Mouse (Mus musculus): ENCODE results near the gene Exoc6b. TPM values are rescaled to one million over a fixed set of nuclear protein-coding genes. Genes with fewer than 3 reads are reported as not detected.

The Exoc6b gene
- total and polyA plus RNA-seq, 2 experiments from 2014 or later, result 37.0 to 43.7 TPM

- no peak overlapping the region for H3K4me3 ChIP-seq (ENCODE audit: low read depth, low read length)
- no peak overlapping the region for H3K9ac ChIP-seq (replicated peaks; ENCODE audit: low read length, poor library complexity, severe bottlenecking)
- ATAC-seq (ENCODE audit: low FRiP score) (no peak), DNase-seq (ENCODE audit: low spot score) (no peak)
- H3K9me3 ChIP-seq (ENCODE audit: low read length), result no peaks in the 10 kb centered on the region
- H3K4me1 ChIP-seq (ENCODE audit: insufficient read depth, low read length), result no peaks in the 10 kb centered on the region
- H3K27me3 ChIP-seq (ENCODE audit: insufficient read depth, low read length), result no peaks in the 10 kb centered on the region
- no peaks in the 10 kb centered on the region for H3K36me3 ChIP-seq (ENCODE audit: insufficient read depth, low read length)
- no peak overlapping the region for H3K4me2 ChIP-seq (ENCODE audit: low read depth, low read length, poor library complexity, severe bottlenecking)
- no peak for TF ChIP-seq CTCF (IDR thresholded peaks at IDR 0.05)
- no peak overlapping the region for H3K27ac ChIP-seq (ENCODE audit: low read depth, low read length)
- WGBS, result 91% methylated on average over 5 of the region's 5 CpGs
Observed at GRCm38 (mm10) chr6:84628831-84629230, 440.5 kb downstream of the Exoc6b start.

- H3K27me3 ChIP-seq (ENCODE audit: insufficient read depth, low read length), result no peaks in the 10 kb centered on the region
- H3K4me3 ChIP-seq (ENCODE audit: low read depth, low read length), result no peak overlapping the region
- H3K4me2 ChIP-seq (ENCODE audit: low read depth, low read length, poor library complexity, severe bottlenecking), result no peak overlapping the region
- TF ChIP-seq CTCF (IDR thresholded peaks at IDR 0.05), result no peak
- no peaks in the 10 kb centered on the region for H3K4me1 ChIP-seq (ENCODE audit: insufficient read depth, low read length)
- no peak overlapping the region for H3K27ac ChIP-seq (ENCODE audit: low read depth, low read length)
- H3K9me3 ChIP-seq (ENCODE audit: low read length), result no peaks in the 10 kb centered on the region
- ATAC-seq (ENCODE audit: low FRiP score) (no peak), DNase-seq (ENCODE audit: low spot score) (no peak)
- H3K9ac ChIP-seq (replicated peaks; ENCODE audit: low read length, poor library complexity, severe bottlenecking), result no peak overlapping the region
- no peaks in the 10 kb centered on the region for H3K36me3 ChIP-seq (ENCODE audit: insufficient read depth, low read length)
- 95% methylated on average over 2 of the region's 2 CpGs for WGBS
Observed at GRCm38 (mm10) chr6:84626398-84626797, 442.9 kb downstream of the Exoc6b start.

- Histone ChIP-seq H3K4me2 (ENCODE audit: low read depth, low read length, poor library complexity, severe bottlenecking) (no peak overlapping the region), H3K27me3 (ENCODE audit: insufficient read depth, low read length) (no peaks in the 10 kb centered on the region), H3K4me1 (ENCODE audit: insufficient read depth, low read length) (no peaks in the 10 kb centered on the region), H3K9me3 (ENCODE audit: low read length) (no peaks in the 10 kb centered on the region), H3K4me3 (ENCODE audit: low read depth, low read length) (no peak overlapping the region), H3K9ac (replicated peaks; ENCODE audit: low read length, poor library complexity, severe bottlenecking) (no peak overlapping the region), H3K27ac (ENCODE audit: low read depth, low read length) (no peak overlapping the region), H3K36me3 (ENCODE audit: insufficient read depth, low read length) (peaks cover 30% of the 10 kb centered on the region)
- 94% methylated on average over 6 of the region's 6 CpGs for WGBS
- TF ChIP-seq CTCF (IDR thresholded peaks at IDR 0.05), result no peak
- no peak for ATAC-seq (ENCODE audit: low FRiP score)
- DNase-seq (ENCODE audit: low spot score), result no peak
Observed at GRCm38 (mm10) chr6:84619166-84619565, 450.1 kb downstream of the Exoc6b start.

GRCm38 (mm10) chr6:84617051-84617450, 452.3 kb downstream of the Exoc6b start:
- WGBS, result 91% methylated on average over 1 of the region's 1 CpGs

GRCm38 (mm10) chr6:84616586-84616985, 452.7 kb downstream of the Exoc6b start:
- WGBS, result 64% methylated on average over 1 of the region's 1 CpGs
- H3K9ac ChIP-seq (replicated peaks; ENCODE audit: low read length, poor library complexity, severe bottlenecking), result no peak overlapping the region
- no peak for TF ChIP-seq CTCF (IDR thresholded peaks at IDR 0.05)
- no peak overlapping the region for H3K4me2 ChIP-seq (ENCODE audit: low read depth, low read length, poor library complexity, severe bottlenecking)
- ATAC-seq (ENCODE audit: low FRiP score) (no peak), DNase-seq (ENCODE audit: low spot score) (no peak)
- H3K9me3 ChIP-seq (ENCODE audit: low read length), result no peaks in the 10 kb centered on the region
- no peaks in the 10 kb centered on the region for H3K27me3 ChIP-seq (ENCODE audit: insufficient read depth, low read length)
- H3K4me3 ChIP-seq (ENCODE audit: low read depth, low read length), result no peak overlapping the region
- H3K4me1 ChIP-seq (ENCODE audit: insufficient read depth, low read length), result no peaks in the 10 kb centered on the region
- H3K36me3 ChIP-seq (ENCODE audit: insufficient read depth, low read length), result peaks cover 30% of the 10 kb centered on the region
- H3K27ac ChIP-seq (ENCODE audit: low read depth, low read length), result no peak overlapping the region

More at GRCm38 (mm10) chr6:84617051-84617450, 452.3 kb downstream of the Exoc6b start:
- H3K9ac ChIP-seq (replicated peaks; ENCODE audit: low read length, poor library complexity, severe bottlenecking), result no peak overlapping the region
- H3K4me2 ChIP-seq (ENCODE audit: low read depth, low read length, poor library complexity, severe bottlenecking), result no peak overlapping the region
- no peak overlapping the region for H3K27ac ChIP-seq (ENCODE audit: low read depth, low read length)
- no peak for TF ChIP-seq CTCF (IDR thresholded peaks at IDR 0.05)
- ATAC-seq (ENCODE audit: low FRiP score), result no peak
- H3K36me3 ChIP-seq (ENCODE audit: insufficient read depth, low read length), result peaks cover 30% of the 10 kb centered on the region
- DNase-seq (ENCODE audit: low spot score), result no peak
- no peaks in the 10 kb centered on the region for H3K27me3 ChIP-seq (ENCODE audit: insufficient read depth, low read length)
- no peaks in the 10 kb centered on the region for H3K9me3 ChIP-seq (ENCODE audit: low read length)
- H3K4me3 ChIP-seq (ENCODE audit: low read depth, low read length), result no peak overlapping the region
- no peaks in the 10 kb centered on the region for H3K4me1 ChIP-seq (ENCODE audit: insufficient read depth, low read length)

GRCm38 (mm10) chr6:84613561-84613960, 455.8 kb downstream of the Exoc6b start:
- H3K9ac ChIP-seq (replicated peaks; ENCODE audit: low read length, poor library complexity, severe bottlenecking), result no peak overlapping the region
- no peaks in the 10 kb centered on the region for H3K27me3 ChIP-seq (ENCODE audit: insufficient read depth, low read length)
- H3K4me3 ChIP-seq (ENCODE audit: low read depth, low read length), result no peak overlapping the region
- DNase-seq (ENCODE audit: low spot score) (no peak), ATAC-seq (ENCODE audit: low FRiP score) (no peak)
- H3K9me3 ChIP-seq (ENCODE audit: low read length), result no peaks in the 10 kb centered on the region
- 90% methylated on average over 3 of the region's 3 CpGs for WGBS
- H3K4me1 ChIP-seq (ENCODE audit: insufficient read depth, low read length), result no peaks in the 10 kb centered on the region
- no peak overlapping the region for H3K4me2 ChIP-seq (ENCODE audit: low read depth, low read length, poor library complexity, severe bottlenecking)
- H3K36me3 ChIP-seq (ENCODE audit: insufficient read depth, low read length), result peaks cover 9% of the 10 kb centered on the region; the same call in 1 of the 2 replicates
- no peak overlapping the region for H3K27ac ChIP-seq (ENCODE audit: low read depth, low read length)
- TF ChIP-seq CTCF (IDR thresholded peaks at IDR 0.05), result no peak
